Mouse (Mus musculus) myocyte (in vitro differentiated cells): ENCODE data around the gene Ppfia3.

Experiments used
- E2F4 ChIP-seq: IDR thresholded peaks from one replicate; pipeline ENCODE4 v1.6.1; 2011; ENCODE audit warnings: mild to moderate bottlenecking, control low read depth, moderate library complexity; ENCODE audit not compliant: insufficient read depth
- MAX ChIP-seq: IDR thresholded peaks from one replicate; pipeline ENCODE4 v1.6.1; 2011; ENCODE audit warnings: low read depth, mild to moderate bottlenecking, control low read depth
- MYOG ChIP-seq, 3 experiments: IDR thresholded peaks; one replicate each; pipeline ENCODE4 v1.6.1; 2011; ENCODE audit warnings: control low read depth in 2 of 3, low read depth in 2 of 3, mild to moderate bottlenecking in 2 of 3; ENCODE audit not compliant: insufficient read length in 2 of 3, control insufficient read depth in 1 of 3, insufficient read depth in 1 of 3
- POLR2A ChIP-seq: IDR thresholded peaks from one replicate; pipeline ENCODE4 v1.6.1; 2011; ENCODE audit warnings: low read depth, mild to moderate bottlenecking, control low read depth, moderate library complexity; ENCODE audit not compliant: insufficient read length
- REST ChIP-seq: IDR thresholded peaks from one replicate; pipeline ENCODE4 v1.6.1; 2011; ENCODE audit warnings: mild to moderate bottlenecking, control low read depth, moderate library complexity; ENCODE audit not compliant: insufficient read depth, insufficient read length
- TCF12 ChIP-seq: IDR thresholded peaks from one replicate; pipeline ENCODE4 v1.6.1; 2011; ENCODE audit warnings: mild to moderate bottlenecking, control low read depth; ENCODE audit not compliant: poor library complexity, insufficient read depth, severe bottlenecking

- peak; percentile 61 for TF ChIP-seq POLR2A
- peak; percentile 38 for TF ChIP-seq E2F4
- TF ChIP-seq MAX, result no peak
- no peak for TF ChIP-seq TCF12
- TF ChIP-seq MYOG (IDR thresholded peaks at IDR 0.05; ENCODE audit: control insufficient read depth in 1 of 3, insufficient read depth in 1 of 3, insufficient read length in 2 of 3, low read depth in 2 of 3), result no peak
- TF ChIP-seq REST, result no peak
Measured at GRCm38 (mm10) chr7:45367020-45367880, 431 bp upstream of the Ppfia3 start.
